Mouse (Mus musculus) limb, embryonic 14.5 days (tissue): ENCODE results near the gene Zglp1. TPM values are rescaled to one million over a fixed set of nuclear protein-coding genes. Genes with fewer than 3 reads are reported as not detected.

Experiments used
- ATAC-seq: fragments of 200-750 bp; cut with Nextera tagmentation; 2 replicates; pipeline ENCODE4 v1.8.0; 2017; ENCODE audit warnings: low read depth, moderate number of reproducible peaks, moderate TSS enrichment; ENCODE audit not compliant: low FRiP score
- DNase-seq: peaks from one replicate; pipeline ENCODE4 v3.0.0-alpha.2; 2015; ENCODE audit warnings: low spot score
- H3K27ac ChIP-seq: fragments of 300-500 bp; sonication (generic); replicated peaks from 2 replicates; pipeline ENCODE4 v1.5.1; 2014; ENCODE audit warnings: low read depth, mild to moderate bottlenecking, low read length, moderate library complexity, mixed read lengths
- H3K27me3 ChIP-seq: fragments of 300-500 bp; sonication (generic); 2 replicates; pipeline ENCODE4 v1.6.1; 2014; ENCODE audit warnings: low read length, mixed read lengths; ENCODE audit not compliant: control insufficient read depth, insufficient read depth
- H3K36me3 ChIP-seq: fragments of 300-500 bp; sonication (generic); 2 replicates; pipeline ENCODE4 v1.6.1; 2014; ENCODE audit warnings: mild to moderate bottlenecking, low read length, moderate library complexity, mixed read lengths; ENCODE audit not compliant: control insufficient read depth, insufficient read depth
- H3K4me1 ChIP-seq: fragments of 300-500 bp; sonication (generic); 2 replicates; pipeline ENCODE4 v1.6.1; 2014; ENCODE audit warnings: antibody characterized with exemption, low read length, mixed read lengths; ENCODE audit not compliant: control insufficient read depth, insufficient read depth
- H3K4me2 ChIP-seq: fragments of 300-500 bp; sonication (generic); replicated peaks from 2 replicates; pipeline ENCODE4 v1.6.1; 2014; ENCODE audit warnings: low read depth, mild to moderate bottlenecking, low read length, moderate library complexity; ENCODE audit not compliant: severe bottlenecking
- H3K4me3 ChIP-seq: fragments of 300-500 bp; sonication (generic); replicated peaks from 2 replicates; pipeline ENCODE4 v1.5.1; 2014; ENCODE audit warnings: low read length
- H3K9ac ChIP-seq: fragments of 300-500 bp; sonication (generic); 2 replicates; pipeline ENCODE4 v1.6.1; 2014; ENCODE audit warnings: mild to moderate bottlenecking, low read depth, low read length, moderate library complexity; ENCODE audit not compliant: severe bottlenecking
- H3K9me3 ChIP-seq: fragments of 300-500 bp; sonication (generic); 2 replicates; pipeline ENCODE4 v1.6.1; 2016; ENCODE audit warnings: low read length; ENCODE audit not compliant: control insufficient read depth
- POLR2A ChIP-seq: fragments of 200-500 bp; IDR thresholded peaks from 2 replicates; pipeline ENCODE4 v1.8.0; 2012; ENCODE audit warnings: inconsistent platforms, mild to moderate bottlenecking, moderate library complexity, borderline replicate concordance; ENCODE audit not compliant: insufficient read depth, insufficient read length; ENCODE audit errors: extremely low read depth
- WGBS: fragments of 180-500 bp; shearing (Covaris S2); extraction: QIAGEN DNeasy Blood & Tissue Kit; methylation state at CpG from one replicate; pipeline ENCODE4 v1.1.7; 2014; 5-methylcytosine and 5-hydroxymethylcytosine counted together
- polyA plus RNA-seq, 2 experiments: library from polyadenylated mRNA; depleted of rRNA in 1 of 2; stranded (reverse) in 1 of 2; unstranded in 1 of 2; fragments of >200 nt; fragmentation: Nextera tagmentation in 1 of 2; extraction: Ambion mirVana in 1 of 2; gene quantifications; 2 replicates each; pipeline versions ENCODE4 v1.2.1 to v1.2.3; 2012 to 2014

Gene Zglp1
- polyA plus RNA-seq (2012; rRNA removed) = 1.4 TPM in 1 of 2 replicates, not detected in the other
- 0.23 TPM in 1 of 2 replicates, not detected in the other for polyA plus RNA-seq (2014; fragmentation: Nextera tagmentation; extraction: Ambion mirVana)

DNA sequence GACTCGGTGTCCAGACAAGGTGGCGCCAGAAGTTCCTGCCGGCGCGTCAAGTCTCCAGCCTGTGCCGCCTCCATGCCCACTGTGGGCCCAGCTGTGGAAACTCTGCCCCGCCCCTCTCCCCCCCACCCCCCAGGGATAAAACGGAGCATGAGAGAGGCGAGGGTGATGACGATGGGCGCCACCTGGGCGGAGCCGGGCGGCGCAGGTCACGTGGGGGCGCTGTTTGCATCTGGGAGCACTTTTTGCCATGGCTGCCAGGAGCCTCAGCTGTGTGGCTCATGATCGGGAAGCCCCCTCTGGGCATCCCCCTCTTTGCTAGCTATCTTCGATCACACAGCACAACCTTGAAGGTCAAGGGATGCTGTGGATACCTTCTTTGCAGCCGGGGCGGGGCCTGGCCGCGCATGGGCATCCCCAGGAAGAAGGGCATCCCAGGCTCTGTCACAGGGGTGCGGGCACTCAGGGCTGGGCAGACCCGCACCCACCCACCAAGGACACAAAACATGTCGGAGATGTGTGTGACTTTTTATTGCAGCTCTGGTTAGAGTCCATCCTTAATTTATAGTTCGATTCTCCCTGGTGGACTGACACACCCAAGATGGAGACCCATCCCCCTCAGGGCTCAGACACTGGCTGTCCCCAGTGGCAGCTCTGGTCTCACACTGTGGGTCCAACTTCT is at the start of gene Zglp1:
Gene Zglp1, minus strand, starts transcription at position 88 of the 679 bp plus-strand sequence.
- no peak for TF ChIP-seq POLR2A
- no peak within 1 kb of the TSS for H3K4me3 ChIP-seq
- H3K9me3 ChIP-seq = no peaks in the 10 kb centered on the region
- peaks cover 41% of the 10 kb centered on the region for H3K36me3 ChIP-seq
- WGBS = 84% methylated on average over 27 of the region's 27 CpGs
- H3K4me2 ChIP-seq = no peak within 1 kb of the TSS
- no peak within 1 kb of the TSS for H3K27ac ChIP-seq
- ATAC-seq = no peak
- DNase-seq = no peak
- H3K4me1 ChIP-seq = no peaks in the 10 kb centered on the region
- no peak within 1 kb of the TSS for H3K9ac ChIP-seq
- H3K27me3 ChIP-seq = no peaks in the 10 kb centered on the region

DNA sequence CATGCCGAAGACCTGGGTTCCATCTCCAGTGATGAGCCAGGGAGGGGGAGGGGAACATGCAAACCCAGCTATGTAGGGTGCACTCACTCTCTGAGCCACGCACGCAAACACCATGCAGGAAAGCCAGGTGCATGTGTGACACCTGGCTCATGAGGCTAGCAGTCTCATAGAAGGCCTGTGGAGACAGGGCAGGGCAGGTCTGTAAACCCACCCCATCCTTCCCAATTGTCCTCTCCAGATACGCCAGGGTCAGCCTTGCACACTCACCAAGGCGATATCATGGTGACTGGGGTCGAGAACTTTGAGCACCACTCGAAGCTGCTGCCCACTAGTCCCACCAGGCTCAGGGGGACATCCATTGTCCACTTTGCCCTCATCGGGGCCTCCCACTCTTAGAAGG is 48.2 kb upstream of the Zglp1 start:
- no peaks in the 10 kb centered on the region for H3K9me3 ChIP-seq
- no peak overlapping the region for H3K9ac ChIP-seq
- peaks cover 8% of the 10 kb centered on the region; the same call in 1 of the 2 replicates for H3K36me3 ChIP-seq
- no peaks in the 10 kb centered on the region for H3K27me3 ChIP-seq
- no peaks in the 10 kb centered on the region for H3K4me1 ChIP-seq
- no peak overlapping the region for H3K27ac ChIP-seq
- DNase-seq (no peak), ATAC-seq (no peak)
- no peak overlapping the region for H3K4me3 ChIP-seq
- no peak overlapping the region for H3K4me2 ChIP-seq
- WGBS = 88% methylated on average over 8 of the region's 8 CpGs
- no peak for TF ChIP-seq POLR2A

- no peak for TF ChIP-seq POLR2A
- DNase-seq = no peak
- WGBS = 91% methylated on average over 7 of the region's 7 CpGs
- Histone ChIP-seq H3K9ac (no peak overlapping the region), H3K4me2 (no peak overlapping the region), H3K27me3 (no peaks in the 10 kb centered on the region), H3K36me3 (0 out of 2 replicates have a peak, but pooled peaks cover 5% of the 10 kb centered on the region), H3K9me3 (no peaks in the 10 kb centered on the region), H3K27ac (no peak overlapping the region), H3K4me3 (no peak overlapping the region), H3K4me1 (no peaks in the 10 kb centered on the region)
- no peak for ATAC-seq
Measured at GRCm38 (mm10) chr9:21114190-21114589, 47.3 kb upstream of the Zglp1 start.

- no peak for TF ChIP-seq POLR2A
- DNase-seq (no peak), ATAC-seq (no peak)
- Histone ChIP-seq H3K4me3 (no peak overlapping the region), H3K4me1 (no peaks in the 10 kb centered on the region), H3K36me3 (0 out of 2 replicates have a peak, but pooled peaks cover 5% of the 10 kb centered on the region), H3K27me3 (no peaks in the 10 kb centered on the region), H3K9me3 (no peaks in the 10 kb centered on the region), H3K4me2 (no peak overlapping the region), H3K27ac (no peak overlapping the region), H3K9ac (no peak overlapping the region)
- 82% methylated on average over 6 of the region's 6 CpGs for WGBS
Measured at GRCm38 (mm10) chr9:21113751-21114150, 46.9 kb upstream of the Zglp1 start.

DNA sequence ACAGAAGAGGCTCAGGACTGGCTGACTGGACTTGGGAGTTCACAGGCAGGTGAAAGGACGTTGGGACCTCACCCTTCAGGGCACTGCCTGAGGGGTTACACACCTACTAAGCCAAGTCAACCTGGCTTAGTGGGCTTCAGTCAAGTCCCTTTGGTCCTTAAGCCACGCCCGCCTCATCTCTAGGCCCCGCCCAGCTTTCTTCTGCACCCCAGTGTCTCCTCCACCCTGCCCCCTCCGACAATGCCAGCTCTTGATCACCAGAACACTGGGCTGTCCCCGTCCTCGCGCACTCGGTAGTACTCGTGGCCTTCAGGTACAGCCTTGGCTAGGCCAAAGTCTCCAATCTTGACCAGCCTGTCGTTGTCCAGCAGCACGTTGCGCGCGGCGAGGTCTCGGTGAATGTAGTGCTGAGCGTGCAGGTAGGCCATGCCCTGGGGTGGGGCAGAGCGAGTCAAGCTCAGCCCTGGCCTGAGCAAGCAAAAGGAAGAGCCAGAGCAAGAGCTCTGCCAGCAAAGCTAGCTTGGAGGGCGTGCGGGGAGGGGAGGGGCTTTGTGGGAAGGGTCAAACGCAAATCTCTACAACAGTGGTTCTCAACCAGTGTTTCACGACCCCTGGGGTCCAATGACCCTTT is 40.8 kb upstream of the Zglp1 start:
- Histone ChIP-seq H3K4me1 (no peaks in the 10 kb centered on the region), H3K9ac (no peak overlapping the region), H3K4me2 (no peak overlapping the region), H3K27ac (no peak overlapping the region), H3K36me3 (peaks cover 3% of the 10 kb centered on the region; the same call in 1 of the 2 replicates), H3K27me3 (no peaks in the 10 kb centered on the region), H3K9me3 (no peaks in the 10 kb centered on the region), H3K4me3 (no peak overlapping the region)
- TF ChIP-seq POLR2A = no peak
- DNase-seq (no peak), ATAC-seq (no peak)
- 50% methylated on average over 23 of the region's 23 CpGs for WGBS
